8 mouse cellular contexts compared by ENCODE assay signal in the genomic region with DNA sequence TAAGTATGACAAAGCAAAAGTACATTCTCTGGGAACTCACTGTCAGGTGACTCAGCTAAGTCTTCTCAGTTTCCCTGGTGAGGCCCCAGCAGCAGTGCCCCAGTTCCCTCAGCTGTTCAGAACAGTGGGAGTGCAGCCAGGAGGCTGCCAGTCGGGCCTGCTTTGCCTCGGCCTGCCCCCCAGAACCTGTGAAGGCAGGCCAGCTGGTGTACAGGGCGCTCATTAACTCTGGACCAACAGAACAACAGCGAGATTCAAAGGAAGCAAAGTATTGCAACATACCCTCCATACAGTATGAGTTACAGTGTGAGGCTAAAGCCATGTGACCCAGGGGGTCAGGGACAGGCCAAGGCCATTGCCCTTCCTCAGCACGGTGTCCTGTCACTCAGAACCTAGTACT. TPM values are rescaled to one million over a fixed set of nuclear protein-coding genes. Genes with fewer than 3 reads are reported as not detected.
A peak's percentile ranks its signal among the peaks of the same experiment; 100 is the strongest.
DNase-seq lines count a peak whose midpoint lies in the region; ATAC-seq and TF ChIP-seq lines count a peak whose summit lies in the region.

No protein-coding gene starts in this region.

- H3K4me1 ChIP-seq in hindbrain, embryonic 15.5 days (replicated peaks), result no peaks in the 10 kb centered on the region
- H3K4me1 ChIP-seq in hindbrain, embryonic 14.5 days (replicated peaks; ENCODE audit: control insufficient read depth, insufficient read depth, low read length), result no peaks in the 10 kb centered on the region
- peaks cover 12% of the 10 kb centered on the region for H3K4me1 ChIP-seq in liver, embryonic 15.5 days (replicated peaks)
- H3K4me1 ChIP-seq in stomach, embryonic 15.5 days, result no peaks in the 10 kb centered on the region
- no peaks in the 10 kb centered on the region for H3K4me1 ChIP-seq in thymus, adult 2 months (replicated peaks; ENCODE audit: control insufficient read depth, insufficient read depth, low read length)

- WGBS in hindbrain, embryonic 15.5 days, result 81% methylated on average over 5 of the region's 5 CpGs
- WGBS in hindbrain, embryonic 14.5 days, result 83% methylated on average over 5 of the region's 5 CpGs
- 49% methylated on average over 5 of the region's 5 CpGs for WGBS in liver, embryonic 15.5 days (ENCODE audit: insufficient replicate concordance)
- 63% methylated on average over 5 of the region's 5 CpGs for WGBS in stomach, embryonic 15.5 days
- 81% methylated on average over 5 of the region's 5 CpGs for WGBS in thymus, adult 2 months

- TF ChIP-seq CTCF in thymus, adult 2 months (IDR thresholded peaks at IDR 0.05; ENCODE audit: borderline replicate concordance, control insufficient read depth, extremely low read depth, insufficient read depth, low read length, poor library complexity), result no peak

- ATAC-seq in hindbrain, embryonic 15.5 days (ENCODE audit: low FRiP score, low read depth), result peak; percentile 61; the same call in 1 of the 2 replicates
- no peak for ATAC-seq in hindbrain, embryonic 14.5 days (ENCODE audit: low FRiP score)
- ATAC-seq in liver, embryonic 15.5 days (ENCODE audit: insufficient read depth), result peak; percentile 87
- ATAC-seq in stomach, embryonic 15.5 days (ENCODE audit: insufficient read depth, low FRiP score, low read depth), result peak; percentile 58; the same call in 1 of the 2 replicates

- no peaks in the 10 kb centered on the region for H3K27me3 ChIP-seq in hindbrain, embryonic 15.5 days
- no peaks in the 10 kb centered on the region for H3K27me3 ChIP-seq in hindbrain, embryonic 14.5 days (ENCODE audit: control insufficient read depth, insufficient read depth, low read length)
- H3K27me3 ChIP-seq in liver, embryonic 15.5 days, result no peaks in the 10 kb centered on the region
- no peaks in the 10 kb centered on the region for H3K27me3 ChIP-seq in stomach, embryonic 15.5 days (replicated peaks)
- H3K27me3 ChIP-seq in thymus, adult 2 months (ENCODE audit: control insufficient read depth, insufficient read depth, low read length), result no peaks in the 10 kb centered on the region

- H3K9ac ChIP-seq in hindbrain, embryonic 15.5 days, result no peak overlapping the region
- no peak overlapping the region for H3K9ac ChIP-seq in hindbrain, embryonic 14.5 days
- H3K9ac ChIP-seq in liver, embryonic 15.5 days, result no peak overlapping the region
- no peak overlapping the region for H3K9ac ChIP-seq in stomach, embryonic 15.5 days

- TF ChIP-seq POLR2A in thymus, adult 2 months (IDR thresholded peaks at IDR 0.05; ENCODE audit: control insufficient read depth, extremely low read depth, insufficient read depth, low read length, poor library complexity), result no peak

- peaks cover 54% of the 10 kb centered on the region for H3K36me3 ChIP-seq in hindbrain, embryonic 15.5 days
- H3K36me3 ChIP-seq in hindbrain, embryonic 14.5 days (replicated peaks; ENCODE audit: control insufficient read depth, insufficient read depth), result peaks cover 76% of the 10 kb centered on the region
- H3K36me3 ChIP-seq in liver, embryonic 15.5 days (replicated peaks), result peaks cover 46% of the 10 kb centered on the region
- peaks cover 27% of the 10 kb centered on the region for H3K36me3 ChIP-seq in stomach, embryonic 15.5 days
- peaks cover 56% of the 10 kb centered on the region for H3K36me3 ChIP-seq in thymus, adult 2 months (ENCODE audit: control insufficient read depth, insufficient read depth, low read length)

- no peak for DNase-seq in hindbrain, embryonic 14.5 days (ENCODE audit: low spot score)
- peak; percentile 75 for DNase-seq in adrenal gland, adult 2 months
- peak; percentile 36 to 66 for DNase-seq in frontal cortex, postnatal 14 days (ENCODE audit: low spot score in 2 of 2)
- peak; percentile 58 for DNase-seq in kidney, postnatal 10 days
- no peak for DNase-seq in thymus, adult 2 months

- no peak overlapping the region for H3K27ac ChIP-seq in hindbrain, embryonic 15.5 days (replicated peaks)
- no peak overlapping the region for H3K27ac ChIP-seq in hindbrain, embryonic 14.5 days
- H3K27ac ChIP-seq in liver, embryonic 15.5 days (replicated peaks), result peak overlapping the region; percentile 59; the same call in 1 of the 2 replicates
- no peak overlapping the region for H3K27ac ChIP-seq in stomach, embryonic 15.5 days
- H3K27ac ChIP-seq in thymus, adult 2 months (ENCODE audit: control insufficient read depth, insufficient read depth, low read length), result no peak overlapping the region

- H3K4me3 ChIP-seq in hindbrain, embryonic 15.5 days, result no peak overlapping the region
- no peak overlapping the region for H3K4me3 ChIP-seq in hindbrain, embryonic 14.5 days (replicated peaks; ENCODE audit: low read length)
- H3K4me3 ChIP-seq in liver, embryonic 15.5 days (replicated peaks), result no peak overlapping the region
- no peak overlapping the region for H3K4me3 ChIP-seq in stomach, embryonic 15.5 days (replicated peaks)
- no peak overlapping the region for H3K4me3 ChIP-seq in thymus, adult 2 months (ENCODE audit: control insufficient read depth, insufficient read depth, low read length)

- H3K4me2 ChIP-seq in hindbrain, embryonic 15.5 days, result no peak overlapping the region
- no peak overlapping the region for H3K4me2 ChIP-seq in hindbrain, embryonic 14.5 days (replicated peaks)
- no peak overlapping the region for H3K4me2 ChIP-seq in liver, embryonic 15.5 days
- H3K4me2 ChIP-seq in stomach, embryonic 15.5 days, result no peak overlapping the region

- H3K9me3 ChIP-seq in hindbrain, embryonic 15.5 days, result no peaks in the 10 kb centered on the region
- no peaks in the 10 kb centered on the region for H3K9me3 ChIP-seq in hindbrain, embryonic 14.5 days (ENCODE audit: control insufficient read depth, low read length)
- no peaks in the 10 kb centered on the region for H3K9me3 ChIP-seq in liver, embryonic 15.5 days (replicated peaks)
- H3K9me3 ChIP-seq in stomach, embryonic 15.5 days, result no peaks in the 10 kb centered on the region

RNA-seq across cellular contexts. Expression of gene Vps26c, which starts 28.7 kb away (rescaled TPM):
- polyA plus RNA-seq in hindbrain, embryonic 15.5 days (2015; fragmentation: Nextera tagmentation; extraction: Ambion mirVana), result 86.9 and 88.7 TPM in 2 replicates
- 85.4 and 89.2 TPM in 2 replicates for polyA plus RNA-seq in hindbrain, embryonic 14.5 days (2014; fragmentation: Nextera tagmentation; extraction: Ambion mirVana)
- 10 to 100 TPM; 53.7 to 58.8 TPM for total RNA-seq in adrenal gland, adult 2 months (2021)
- polyA plus RNA-seq in adrenal gland, adult 2 months (2012; rRNA removed), result 24.1 and 25.1 TPM in 2 replicates
- polyA plus RNA-seq in liver, embryonic 15.5 days (2015; fragmentation: Nextera tagmentation; extraction: Ambion mirVana), result 19.2 and 20.6 TPM in 2 replicates
- polyA plus RNA-seq in stomach, embryonic 15.5 days (2015; fragmentation: Nextera tagmentation; extraction: Ambion mirVana), result 54.8 and 55.3 TPM in 2 replicates
- 40.2 and 44.9 TPM in 2 replicates for polyA plus RNA-seq in thymus, adult 2 months (2012; rRNA removed)

Comparison
In these comparisons a context has a peak if more than half of its experiments do, and no peak if none do; other contexts are left out.
1. DNase-seq: peak in adrenal gland, adult 2 months (single experiment), frontal cortex, postnatal 14 days (2 of 2) and kidney, postnatal 10 days (single experiment); none in hindbrain, embryonic 14.5 days (single experiment) and thymus, adult 2 months (single experiment).